Mouse (Mus musculus): ENCODE results near the gene Zbtb20.

DNA sequence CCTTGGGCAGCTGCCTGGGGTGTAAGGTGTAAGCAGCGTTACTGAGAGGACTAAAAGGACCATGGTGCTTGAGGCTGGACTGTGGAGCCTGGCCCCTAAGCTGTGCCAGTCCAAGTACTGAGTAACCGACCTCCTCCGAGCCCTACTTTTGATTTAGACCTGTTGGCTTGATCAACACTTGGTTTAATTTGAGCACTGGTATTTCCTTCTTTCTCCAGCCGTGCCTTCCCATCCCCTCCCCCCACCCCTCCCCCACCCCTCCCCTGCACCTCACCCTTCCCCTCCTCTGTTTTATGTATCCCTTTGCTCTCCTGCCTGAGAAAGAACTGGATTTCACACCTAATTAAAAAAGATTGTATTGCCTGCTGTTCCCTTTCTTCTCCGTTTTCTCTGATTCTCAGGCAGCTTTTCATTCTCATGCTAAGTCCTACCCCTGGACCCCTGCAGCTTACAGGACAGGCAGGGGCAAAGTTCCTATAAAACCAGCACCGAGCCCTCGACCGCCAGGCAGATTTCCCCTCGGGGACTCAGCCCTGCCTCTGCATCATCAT lies 728.0 kb downstream of the Zbtb20 start:
- no peak for TF ChIP-seq CTCF (IDR thresholded peaks at IDR 0.05; ENCODE audit: low read depth)
- TF ChIP-seq EP300 (IDR thresholded peaks at IDR 0.05; ENCODE audit: low read depth) = no peak

All from heart, postnatal 0 days (tissue).